In genomic region chr14:72807947-72808346, GRCm38 (mm10) we compare ENCODE assay signal across 19 mouse cellular contexts.
"Had no signal": no experiment of that assay in that cellular context is flagged by ENCODE, and none has a peak within 500 bp of the region (broad histone marks: within the 10 kb centered on the region; RNA-seq: fewer than 3 reads in every experiment).

No protein-coding gene starts in this region.

- H3K9ac ChIP-seq: limb, embryonic 12.5 days; limb, embryonic 15.5 days; liver, embryonic 14.5 days; liver, postnatal 0 days; lung, embryonic 14.5 days; midbrain, embryonic 13.5 days had no signal

- H3K4me3 ChIP-seq: limb, embryonic 12.5 days; limb, embryonic 15.5 days; megakaryocyte, embryonic 14.5 days; midbrain, embryonic 10.5 days; midbrain, embryonic 13.5 days had no signal

- H3K27me3 ChIP-seq: limb, embryonic 12.5 days; limb, embryonic 15.5 days; midbrain, embryonic 13.5 days had no signal

- H3K4me1 ChIP-seq: limb, embryonic 12.5 days; limb, embryonic 15.5 days; midbrain, embryonic 10.5 days; midbrain, embryonic 13.5 days had no signal

- H3K4me2 ChIP-seq: limb, embryonic 12.5 days; limb, embryonic 15.5 days; liver, embryonic 11.5 days; lung, embryonic 14.5 days; midbrain, embryonic 13.5 days had no signal

- H3K36me3 ChIP-seq: limb, embryonic 12.5 days; limb, embryonic 15.5 days; midbrain, embryonic 10.5 days; midbrain, embryonic 13.5 days had no signal

- H3K9me3 ChIP-seq: limb, embryonic 12.5 days; limb, embryonic 15.5 days; megakaryocyte, embryonic 14.5 days; midbrain, embryonic 10.5 days; midbrain, embryonic 13.5 days had no signal

- H3K27ac ChIP-seq: limb, embryonic 12.5 days; limb, embryonic 15.5 days; liver, embryonic 14.5 days; midbrain, embryonic 10.5 days; midbrain, embryonic 13.5 days; stomach, postnatal 0 days had no signal

- DNase-seq: kidney, postnatal 14 days; kidney, postnatal 4 days; left cerebral cortex, postnatal 4 days; liver, postnatal 0 days; lung, embryonic 14.5 days; right cerebral cortex, postnatal 14 days; right cerebral cortex, postnatal 4 days; thymus, adult 2 months; thymus, postnatal 14 days; thymus, postnatal 4 days had no signal

- ATAC-seq: liver, postnatal 0 days; midbrain, embryonic 13.5 days; midbrain, embryonic 16.5 days had no signal
